Mouse (Mus musculus) liver, embryonic 13.5 days (tissue): Measurements from ENCODE around the gene Gm28051. TPM values are rescaled to one million over a fixed set of nuclear protein-coding genes. Genes with fewer than 3 reads are reported as not detected.

Experiments used
- ATAC-seq: fragments of 200-750 bp; cut with Nextera tagmentation; 2 replicates; pipeline ENCODE4 v1.8.0; 2017; ENCODE audit warnings: low read depth, mild to moderate bottlenecking, moderate number of reproducible peaks, moderate library complexity
- DNase-seq: peaks from one replicate; pipeline ENCODE4 v3.0.0; 2022
- H3K27ac ChIP-seq: fragments of 300-500 bp; sonication (generic); 2 replicates; pipeline ENCODE4 v1.5.1; 2015; ENCODE audit warnings: moderate library complexity, mild to moderate bottlenecking, inconsistent platforms
- H3K27me3 ChIP-seq: fragments of 300-500 bp; sonication (generic); 2 replicates; pipeline ENCODE4 v1.6.1; 2015; ENCODE audit warnings: mild to moderate bottlenecking, inconsistent platforms
- H3K36me3 ChIP-seq: fragments of 300-500 bp; sonication (generic); 2 replicates; pipeline ENCODE4 v1.6.1; 2015; ENCODE audit warnings: mild to moderate bottlenecking, inconsistent platforms
- H3K4me1 ChIP-seq: fragments of 300-500 bp; sonication (generic); replicated peaks from 2 replicates; pipeline ENCODE4 v1.6.1; 2015; ENCODE audit warnings: inconsistent platforms
- H3K4me2 ChIP-seq: fragments of 300-500 bp; sonication (generic); 2 replicates; pipeline ENCODE4 v1.6.1; 2015; ENCODE audit warnings: inconsistent platforms, mild to moderate bottlenecking, moderate library complexity
- H3K4me3 ChIP-seq: fragments of 300-500 bp; sonication (generic); replicated peaks from 2 replicates; pipeline ENCODE4 v1.5.1; 2015; ENCODE audit warnings: mild to moderate bottlenecking, inconsistent platforms
- H3K9ac ChIP-seq: fragments of 300-500 bp; sonication (generic); 2 replicates; pipeline ENCODE4 v1.6.1; 2015; ENCODE audit warnings: mild to moderate bottlenecking, inconsistent platforms
- H3K9me3 ChIP-seq: fragments of 300-500 bp; sonication (generic); replicated peaks from 2 replicates; pipeline ENCODE4 v1.6.1; 2016; ENCODE audit warnings: inconsistent platforms
- WGBS: fragments of 180-500 bp; shearing (Covaris S2); methylation state at CpG from one replicate; pipeline ENCODE4 v1.1.7; 2015; ENCODE audit not compliant: insufficient replicate concordance; 5-methylcytosine and 5-hydroxymethylcytosine counted together
- polyA plus RNA-seq: library from polyadenylated mRNA; unstranded; fragments of >200 nt; fragmentation: Nextera tagmentation; extraction: Ambion mirVana; gene quantifications from 2 replicates; pipeline ENCODE4 v1.2.1, GENCODE M21; 2015

The Gm28051 gene
- polyA plus RNA-seq, 1 experiment from 2014 or later: not detected

GRCm38 (mm10) chr12:102682722-102683299, 74.8 kb downstream of the Gm28051 start:
- no peak for DNase-seq
- H3K27ac ChIP-seq: no peak overlapping the region
- no peaks in the 10 kb centered on the region for H3K27me3 ChIP-seq

GRCm38 (mm10) chr12:102682085-102682484, 75.5 kb downstream of the Gm28051 start:
- 61% methylated on average over 5 of the region's 5 CpGs for WGBS
- no peaks in the 10 kb centered on the region for H3K9me3 ChIP-seq
- no peaks in the 10 kb centered on the region for H3K36me3 ChIP-seq
- no peak overlapping the region for H3K9ac ChIP-seq
- ATAC-seq: no peak
- H3K27me3 ChIP-seq: no peaks in the 10 kb centered on the region
- no peak overlapping the region for H3K4me2 ChIP-seq
- H3K4me1 ChIP-seq: peaks cover 31% of the 10 kb centered on the region
- no peak overlapping the region for H3K4me3 ChIP-seq
- H3K27ac ChIP-seq: no peak overlapping the region
- no peak for DNase-seq

More at GRCm38 (mm10) chr12:102682722-102683299, 74.8 kb downstream of the Gm28051 start:
- Histone ChIP-seq H3K36me3 (no peaks in the 10 kb centered on the region), H3K4me1 (peaks cover 28% of the 10 kb centered on the region), H3K9me3 (no peaks in the 10 kb centered on the region), H3K4me3 (no peak overlapping the region), H3K9ac (no peak overlapping the region), H3K4me2 (no peak overlapping the region)
- ATAC-seq: no peak
- WGBS: 72% methylated on average over 7 of the region's 7 CpGs

GRCm38 (mm10) chr12:102681590-102681989, 76.0 kb downstream of the Gm28051 start:
- Histone ChIP-seq H3K4me1 (peaks cover 31% of the 10 kb centered on the region), H3K27me3 (no peaks in the 10 kb centered on the region), H3K36me3 (no peaks in the 10 kb centered on the region), H3K4me2 (no peak overlapping the region), H3K27ac (no peak overlapping the region), H3K9ac (no peak overlapping the region), H3K4me3 (no peak overlapping the region), H3K9me3 (no peaks in the 10 kb centered on the region)
- 57% methylated on average over 7 of the region's 7 CpGs for WGBS
- DNase-seq (no peak), ATAC-seq (no peak)

GRCm38 (mm10) chr12:102678820-102679219, 78.7 kb downstream of the Gm28051 start:
- H3K27ac ChIP-seq: no peak overlapping the region
- no peaks in the 10 kb centered on the region for H3K27me3 ChIP-seq
- no peak overlapping the region for H3K4me3 ChIP-seq
- H3K9ac ChIP-seq: no peak overlapping the region
- no peaks in the 10 kb centered on the region for H3K9me3 ChIP-seq
- no peak for ATAC-seq
- H3K36me3 ChIP-seq: no peaks in the 10 kb centered on the region
- H3K4me1 ChIP-seq: peaks cover 12% of the 10 kb centered on the region; the same call in 1 of the 2 replicates
- WGBS: 57% methylated on average over 6 of the region's 6 CpGs
- DNase-seq: no peak
- H3K4me2 ChIP-seq: no peak overlapping the region

- DNase-seq (no peak), ATAC-seq (no peak)
- Histone ChIP-seq H3K4me2 (no peak overlapping the region), H3K36me3 (no peaks in the 10 kb centered on the region), H3K4me1 (peaks cover 11% of the 10 kb centered on the region; the same call in 1 of the 2 replicates), H3K9ac (no peak overlapping the region), H3K4me3 (no peak overlapping the region), H3K27me3 (no peaks in the 10 kb centered on the region), H3K9me3 (no peaks in the 10 kb centered on the region), H3K27ac (no peak overlapping the region)
- 65% methylated on average over 3 of the region's 3 CpGs for WGBS
These were observed 80.5 kb downstream of the Gm28051 start for GRCm38 (mm10) chr12:102677089-102677488.

GRCm38 (mm10) chr12:102674556-102674955, 83.0 kb downstream of the Gm28051 start:
- no peaks in the 10 kb centered on the region for H3K9me3 ChIP-seq
- H3K4me3 ChIP-seq: no peak overlapping the region
- WGBS: 78% methylated on average over 10 of the region's 10 CpGs
- DNase-seq (no peak), ATAC-seq (no peak)
- no peaks in the 10 kb centered on the region for H3K36me3 ChIP-seq
- no peak overlapping the region for H3K4me2 ChIP-seq
- no peak overlapping the region for H3K27ac ChIP-seq
- H3K27me3 ChIP-seq: no peaks in the 10 kb centered on the region
- H3K4me1 ChIP-seq: 0 out of 2 replicates have a peak, but pooled peaks cover 3% of the 10 kb centered on the region
- no peak overlapping the region for H3K9ac ChIP-seq

- no peaks in the 10 kb centered on the region for H3K36me3 ChIP-seq
- ATAC-seq (no peak), DNase-seq (no peak)
- H3K4me3 ChIP-seq: no peak overlapping the region
- no peaks in the 10 kb centered on the region for H3K27me3 ChIP-seq
- 81% methylated on average over 13 of the region's 13 CpGs for WGBS
- no peaks in the 10 kb centered on the region for H3K9me3 ChIP-seq
- no peak overlapping the region for H3K9ac ChIP-seq
- H3K27ac ChIP-seq: no peak overlapping the region
- H3K4me1 ChIP-seq: 0 out of 2 replicates have a peak, but pooled peaks cover 3% of the 10 kb centered on the region
- no peak overlapping the region for H3K4me2 ChIP-seq
These were observed 83.4 kb downstream of the Gm28051 start for GRCm38 (mm10) chr12:102674123-102674522.

- Histone ChIP-seq H3K4me3 (no peak overlapping the region), H3K27ac (no peak overlapping the region), H3K9me3 (no peaks in the 10 kb centered on the region), H3K4me1 (0 out of 2 replicates have a peak, but pooled peaks cover 3% of the 10 kb centered on the region), H3K36me3 (no peaks in the 10 kb centered on the region), H3K4me2 (no peak overlapping the region), H3K9ac (no peak overlapping the region), H3K27me3 (no peaks in the 10 kb centered on the region)
- ATAC-seq: no peak
- WGBS: 71% methylated on average over 20 of the region's 20 CpGs
- DNase-seq: no peak
These were observed 84.4 kb downstream of the Gm28051 start for GRCm38 (mm10) chr12:102672857-102673839.

GRCm38 (mm10) chr12:102672176-102672575, 85.4 kb downstream of the Gm28051 start:
- Histone ChIP-seq H3K4me2 (no peak overlapping the region), H3K4me1 (no peaks in the 10 kb centered on the region), H3K9ac (no peak overlapping the region), H3K9me3 (no peaks in the 10 kb centered on the region), H3K36me3 (no peaks in the 10 kb centered on the region), H3K27ac (no peak overlapping the region), H3K4me3 (no peak overlapping the region), H3K27me3 (no peaks in the 10 kb centered on the region)
- ATAC-seq (no peak), DNase-seq (no peak)
- 42% methylated on average over 8 of the region's 8 CpGs for WGBS

- Histone ChIP-seq H3K4me3 (no peak overlapping the region), H3K27ac (no peak overlapping the region), H3K4me2 (no peak overlapping the region), H3K36me3 (no peaks in the 10 kb centered on the region), H3K9ac (no peak overlapping the region), H3K27me3 (no peaks in the 10 kb centered on the region), H3K4me1 (no peaks in the 10 kb centered on the region; the same call in 1 of the 2 replicates), H3K9me3 (no peaks in the 10 kb centered on the region)
- DNase-seq (no peak), ATAC-seq (no peak)
- WGBS: 70% methylated on average over 8 of the region's 8 CpGs
These were observed 86.7 kb downstream of the Gm28051 start for GRCm38 (mm10) chr12:102670848-102671247.
